Mouse (Mus musculus) Muller cell, postnatal 12 days (primary cell): ENCODE measurements around the gene Olfr1163.
"Not testable (repeated sequence)": the region's sequence is repeated elsewhere in the genome, so short reads cannot be mapped to it uniquely, and the experiment has no call there.

ENCODE experiments used
- DNase-seq: peaks from one replicate; pipeline ENCODE4 v3.0.0-alpha.2; 2015; ENCODE audit errors: inconsistent ontology term

Gene Olfr1163

GRCm38 (mm10) chr2:88071730-88072129, at the start of gene Olfr1163:
Olfr1163 (minus strand) TSS chr2:88071830.
- no peak for DNase-seq

- peak; percentile 12 for DNase-seq
These were observed 22.2 kb upstream of the Olfr1163 start, which contains the start of gene Olfr1164 for GRCm38 (mm10) chr2:88093866-88094265. Olfr1164 (minus strand) TSS chr2:88093966.

GRCm38 (mm10) chr2:88063587-88063986, 8.0 kb downstream of the Olfr1163 start:
- DNase-seq = no peak

- DNase-seq = no peak
These were observed 20.6 kb downstream of the Olfr1163 start, which contains the start of gene Olfr1162 for GRCm38 (mm10) chr2:88051029-88051428. Olfr1162 (minus strand) TSS chr2:88051129.

- DNase-seq = no peak
These were observed 34.0 kb downstream of the Olfr1163 start, which contains the start of gene Olfr73 for GRCm38 (mm10) chr2:88037599-88037998. Olfr73 (minus strand) TSS chr2:88037699.

- DNase-seq = not testable (repeated sequence)
These were observed 49.2 kb downstream of the Olfr1163 start, which contains the start of gene Olfr1161 for GRCm38 (mm10) chr2:88022474-88022873. Olfr1161 (plus strand) TSS chr2:88022774.
